Mouse (Mus musculus): Measurements from ENCODE around the gene Phf14. TPM values are rescaled to one million over a fixed set of nuclear protein-coding genes. Genes with fewer than 3 reads are reported as not detected.
"Not testable (repeated sequence)": the region's sequence is repeated elsewhere in the genome, so short reads cannot be mapped to it uniquely, and the experiment has no call there.

The Phf14 gene
- polyA plus RNA-seq, 1 experiment from 2014 or later: 89.3 TPM

DNA sequence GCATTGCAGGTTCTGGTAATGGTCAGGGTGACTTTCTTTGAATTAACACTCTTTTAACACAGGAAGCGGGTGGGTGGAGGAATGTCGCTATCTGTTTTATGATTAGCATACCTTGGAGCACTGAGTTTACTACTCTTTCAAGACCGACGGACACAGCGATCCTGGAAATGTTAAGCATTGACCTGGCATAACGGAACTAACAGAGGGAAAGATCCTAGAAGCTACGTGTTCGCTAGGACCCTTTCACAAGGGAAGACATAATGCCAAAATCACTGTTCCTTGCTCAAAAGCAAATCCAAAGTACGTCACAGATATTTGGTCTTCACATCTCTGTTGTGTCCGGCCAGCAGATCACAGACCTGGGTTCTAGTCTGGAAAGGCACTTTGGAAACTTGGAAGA, 199.7 kb downstream of the Phf14 start:
- no peak for ATAC-seq (replicated peaks)
- Histone ChIP-seq H3K36me3 (no peaks in the 10 kb centered on the region), H3K4me3 (no peak overlapping the region), H3K9me3 (no peaks in the 10 kb centered on the region), H3K4me1 (no peaks in the 10 kb centered on the region), H3K9ac (replicated peaks) (no peak overlapping the region), H3K27me3 (no peaks in the 10 kb centered on the region), H3K4me2 (replicated peaks) (no peak overlapping the region), H3K27ac (replicated peaks) (no peak overlapping the region)
- WGBS: 68% methylated on average over 10 of the region's 10 CpGs

DNA sequence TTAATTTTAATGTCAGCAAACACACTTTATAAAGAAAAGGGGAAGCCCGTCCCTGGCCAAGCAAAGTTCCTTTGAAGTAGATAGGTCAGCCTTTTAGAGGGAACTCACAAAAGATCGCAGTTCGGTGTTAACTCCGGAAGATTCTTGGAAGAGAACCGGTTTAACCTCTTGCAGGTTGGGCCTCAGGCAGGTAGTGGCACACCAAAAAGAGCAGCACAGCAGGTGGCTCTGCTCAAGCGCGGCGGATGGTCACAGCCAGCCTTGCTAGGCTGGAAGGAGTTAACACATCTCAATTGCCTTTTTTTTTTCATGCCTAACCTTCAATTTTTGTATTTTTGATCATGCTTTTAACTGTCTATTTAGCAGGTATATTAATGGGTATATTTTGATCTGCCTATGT, 200.2 kb downstream of the Phf14 start:
- no peak for ATAC-seq (replicated peaks)
- Histone ChIP-seq H3K27ac (replicated peaks) (no peak overlapping the region), H3K9ac (replicated peaks) (no peak overlapping the region), H3K9me3 (no peaks in the 10 kb centered on the region), H3K4me3 (no peak overlapping the region), H3K36me3 (no peaks in the 10 kb centered on the region), H3K27me3 (no peaks in the 10 kb centered on the region), H3K4me2 (replicated peaks) (no peak overlapping the region), H3K4me1 (no peaks in the 10 kb centered on the region)
- WGBS: 25% methylated on average over 8 of the region's 8 CpGs

DNA sequence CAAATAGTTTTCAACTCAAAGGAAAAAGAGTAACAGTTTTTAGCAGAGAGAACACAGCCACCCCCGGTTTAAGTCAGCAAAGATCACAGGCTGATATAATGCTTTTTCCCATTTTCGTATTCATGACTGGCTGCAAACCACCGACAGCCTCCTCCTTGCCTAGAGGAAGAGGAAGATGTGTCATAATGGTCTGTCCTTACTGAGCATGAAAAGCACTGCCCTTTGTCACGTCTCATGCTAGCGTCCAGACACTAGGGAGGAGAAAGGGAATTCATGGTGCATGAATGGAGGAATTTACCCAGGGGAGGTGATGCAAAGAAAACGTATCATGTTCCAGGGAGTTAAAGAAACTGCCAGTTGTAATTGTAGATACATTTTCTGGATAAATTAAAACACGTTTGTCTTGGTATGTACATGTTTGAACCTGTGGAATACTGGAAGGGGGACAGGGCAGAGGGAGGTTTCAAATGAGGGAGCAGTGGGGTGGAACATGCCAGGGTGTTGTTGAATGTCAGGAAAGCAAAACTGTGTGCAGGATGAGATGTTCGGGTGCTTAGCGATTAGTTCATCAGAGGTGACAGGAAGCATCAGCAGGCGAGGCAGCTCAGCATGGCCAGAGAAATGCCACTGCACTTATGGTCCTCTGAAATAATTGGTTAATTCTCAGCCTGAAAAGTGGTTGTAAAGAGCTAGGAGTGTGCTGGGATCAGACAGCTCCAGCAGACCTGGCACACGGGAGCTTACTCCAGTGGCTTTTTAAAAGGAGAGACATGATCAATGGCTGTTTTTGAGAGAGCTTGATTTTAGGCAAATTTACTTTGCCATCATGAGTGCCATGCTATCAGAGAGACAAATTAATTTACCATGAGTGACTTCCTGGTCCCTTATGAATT, 209.6 kb downstream of the Phf14 start:
- H3K27me3 ChIP-seq: no peaks in the 10 kb centered on the region

DNA sequence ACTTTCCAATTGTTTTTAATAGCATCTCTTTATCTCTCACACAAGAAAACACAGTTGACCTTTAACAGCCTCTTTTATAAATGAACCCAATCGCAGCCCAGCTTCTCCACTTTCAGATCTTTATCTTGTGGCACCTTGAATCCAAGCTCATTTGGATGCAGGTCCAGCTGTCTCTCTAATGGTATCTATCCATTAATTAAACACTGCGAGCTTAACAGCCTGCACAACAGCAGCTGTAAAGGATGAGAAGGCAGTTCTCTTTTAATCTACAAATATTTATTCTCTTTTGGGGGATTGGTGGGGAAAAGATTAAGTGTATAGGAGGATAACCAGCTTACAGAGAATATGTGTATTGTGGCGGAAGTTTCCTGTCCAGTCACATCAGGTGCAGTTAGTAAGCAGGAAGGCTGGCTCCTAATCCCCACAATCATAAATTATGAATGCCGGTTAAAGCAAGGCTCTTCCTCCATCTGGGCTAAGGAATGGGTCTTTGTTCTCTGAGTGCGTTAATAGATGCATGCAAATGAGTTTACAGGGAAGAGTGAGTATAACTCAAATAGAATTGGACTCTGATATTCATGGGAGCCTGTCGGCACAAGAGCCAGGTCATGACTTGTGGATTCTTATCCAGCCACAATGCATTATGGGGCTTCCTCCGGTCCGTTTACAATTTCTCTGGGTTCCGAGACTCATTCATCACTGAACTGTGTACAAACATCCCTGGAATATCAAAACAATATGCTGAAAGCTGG, 210.4 kb downstream of the Phf14 start:
- ATAC-seq (replicated peaks): peak; percentile 85
- Histone ChIP-seq H3K4me2 (replicated peaks) (peak overlapping the region; percentile 28), H3K27me3 (no peaks in the 10 kb centered on the region), H3K9me3 (no peaks in the 10 kb centered on the region), H3K27ac (replicated peaks) (peak overlapping the region; percentile 71), H3K4me1 (peaks cover 17% of the 10 kb centered on the region), H3K9ac (replicated peaks) (no peak overlapping the region), H3K4me3 (no peak overlapping the region), H3K36me3 (no peaks in the 10 kb centered on the region)
- WGBS: 14% methylated on average over 9 of the region's 9 CpGs

More for the DNA sequence above, 209.6 kb downstream of the Phf14 start:
- WGBS: 37% methylated on average over 11 of the region's 11 CpGs
- no peaks in the 10 kb centered on the region for H3K36me3 ChIP-seq
- H3K4me2 ChIP-seq (replicated peaks): no peak overlapping the region
- H3K4me3 ChIP-seq: no peak overlapping the region
- ATAC-seq (replicated peaks): peak; percentile 53
- H3K4me1 ChIP-seq: peaks cover 17% of the 10 kb centered on the region
- no peak overlapping the region for H3K9ac ChIP-seq (replicated peaks)
- no peaks in the 10 kb centered on the region for H3K9me3 ChIP-seq
- H3K27ac ChIP-seq (replicated peaks): peak overlapping the region; percentile 71

DNA sequence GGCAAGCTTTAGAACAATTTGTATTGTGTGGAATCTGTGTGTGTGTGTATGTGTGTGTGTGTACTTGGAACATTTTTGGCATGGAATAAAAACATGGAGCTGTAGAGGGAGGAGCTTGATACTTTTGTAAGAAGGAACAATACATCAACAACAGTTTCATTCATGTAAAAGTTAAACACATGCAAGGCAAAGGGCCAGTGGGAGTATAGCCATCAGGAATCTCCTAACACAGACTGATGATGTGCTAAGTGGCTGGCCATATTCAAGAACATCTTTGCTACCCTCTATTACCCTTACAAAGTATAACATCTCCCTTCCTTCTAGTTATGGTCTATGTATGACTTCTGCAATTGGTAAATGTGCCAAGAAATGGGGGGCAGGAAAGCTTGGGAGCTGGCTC, 215.2 kb downstream of the Phf14 start:
- no peak overlapping the region for H3K9ac ChIP-seq (replicated peaks)
- no peaks in the 10 kb centered on the region for H3K9me3 ChIP-seq
- no peak overlapping the region for H3K27ac ChIP-seq (replicated peaks)
- H3K4me2 ChIP-seq (replicated peaks): no peak overlapping the region
- H3K4me3 ChIP-seq: no peak overlapping the region
- no peaks in the 10 kb centered on the region for H3K27me3 ChIP-seq
- peaks cover 8% of the 10 kb centered on the region for H3K4me1 ChIP-seq
- H3K36me3 ChIP-seq: no peaks in the 10 kb centered on the region
- ATAC-seq (replicated peaks): no peak

DNA sequence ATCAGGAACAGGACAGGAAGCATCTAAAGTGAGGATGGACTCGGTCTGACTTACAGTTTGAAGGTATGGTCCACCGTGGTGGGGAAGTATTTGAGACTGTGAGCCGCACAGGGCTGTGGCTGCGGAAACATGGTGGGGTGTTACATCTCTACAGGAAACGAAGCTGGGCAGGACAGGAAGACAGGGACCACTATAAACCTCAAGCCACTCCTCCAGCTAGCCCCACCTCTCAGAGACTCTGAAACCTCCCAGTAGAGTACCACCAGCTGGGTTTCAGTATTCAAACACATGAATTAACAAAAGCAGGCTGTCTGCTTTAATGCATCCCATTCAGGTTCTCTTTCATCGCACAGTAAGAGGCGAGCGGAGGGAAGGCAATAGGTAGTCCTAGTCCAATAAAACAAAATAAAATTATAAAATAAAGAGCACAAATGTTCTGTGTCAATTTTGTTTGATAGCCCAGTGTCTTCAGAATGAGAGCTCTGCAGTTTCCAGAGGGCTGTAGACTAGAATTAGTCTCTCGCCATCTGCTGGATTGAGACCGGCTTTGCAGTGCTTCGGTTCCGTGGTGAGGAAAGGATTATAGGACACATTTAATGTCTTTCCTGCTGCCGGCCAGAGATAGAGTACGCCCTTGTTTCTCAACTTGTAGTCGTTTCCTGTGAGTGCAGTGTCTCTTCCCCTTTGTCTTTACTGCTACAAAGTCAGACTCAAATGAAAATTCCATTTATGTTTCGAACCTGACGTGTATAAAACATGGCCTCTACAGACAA, 217.6 kb downstream of the Phf14 start:
- 35% methylated on average over 17 of the region's 17 CpGs for WGBS

DNA sequence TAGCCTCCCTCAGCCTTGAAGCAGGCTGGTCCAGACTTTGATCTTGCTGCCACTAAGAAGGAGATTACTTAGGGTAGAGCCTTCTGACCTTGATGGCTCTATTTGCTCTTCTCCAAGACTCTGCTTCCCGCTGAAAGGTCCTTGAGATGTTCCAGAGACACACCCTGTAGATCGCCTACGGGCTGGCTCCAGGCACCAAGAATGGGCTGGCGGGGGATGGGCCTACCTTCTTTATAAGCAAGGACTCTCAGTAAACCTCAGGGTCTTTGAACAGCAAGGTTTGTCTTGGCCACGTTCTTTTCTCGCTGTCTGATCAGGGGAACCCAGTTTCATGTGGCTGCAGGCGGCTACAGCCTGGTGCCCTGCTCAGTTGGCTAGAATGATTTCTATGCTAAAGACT, 219.0 kb downstream of the Phf14 start:
- ATAC-seq (replicated peaks); H3K27ac ChIP-seq (replicated peaks); H3K9me3 ChIP-seq; H3K9ac ChIP-seq (replicated peaks); H3K27me3 ChIP-seq; H3K36me3 ChIP-seq; H3K4me2 ChIP-seq (replicated peaks); H3K4me1 ChIP-seq; H3K4me3 ChIP-seq: not testable (repeated sequence)
- 92% methylated on average over 7 of the region's 7 CpGs for WGBS

More for the DNA sequence above, 217.6 kb downstream of the Phf14 start:
- Histone ChIP-seq H3K4me1 (no peaks in the 10 kb centered on the region), H3K36me3 (no peaks in the 10 kb centered on the region), H3K9ac (replicated peaks) (no peak overlapping the region), H3K4me2 (replicated peaks) (no peak overlapping the region), H3K27me3 (no peaks in the 10 kb centered on the region), H3K9me3 (no peaks in the 10 kb centered on the region), H3K4me3 (no peak overlapping the region), H3K27ac (replicated peaks) (no peak overlapping the region)
- peak; percentile 89 for ATAC-seq (replicated peaks)

DNA sequence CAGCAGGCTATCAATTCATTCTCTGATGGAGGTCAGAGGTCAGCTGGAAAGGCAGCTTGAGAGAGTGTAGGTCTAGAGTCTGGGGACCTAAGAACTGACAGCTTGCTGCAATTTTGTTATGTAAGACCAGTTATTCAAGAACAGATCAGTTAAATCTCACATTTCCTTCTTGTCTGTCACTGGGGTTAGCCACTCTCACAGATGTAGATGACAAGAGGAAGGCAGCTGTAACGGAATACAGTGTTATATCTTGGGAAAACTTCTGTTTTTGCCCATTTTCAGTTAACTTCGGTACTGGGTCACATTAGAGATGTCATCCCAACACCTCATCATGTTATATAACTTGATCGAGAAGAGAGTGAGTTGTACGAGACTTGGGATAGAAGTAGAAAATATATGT, 219.7 kb downstream of the Phf14 start:
- 88% methylated on average over 4 of the region's 4 CpGs for WGBS

More for the DNA sequence above, 219.7 kb downstream of the Phf14 start:
- Histone ChIP-seq H3K4me2 (replicated peaks) (no peak overlapping the region), H3K36me3 (no peaks in the 10 kb centered on the region), H3K27me3 (no peaks in the 10 kb centered on the region), H3K9ac (replicated peaks) (no peak overlapping the region), H3K4me1 (no peaks in the 10 kb centered on the region), H3K4me3 (no peak overlapping the region), H3K9me3 (no peaks in the 10 kb centered on the region), H3K27ac (replicated peaks) (no peak overlapping the region)
- no peak for ATAC-seq (replicated peaks)

Other genes starting within 250 kb of the Phf14 start
- gene Ndufa4, start 312 bp upstream of the Phf14 start, polyA plus RNA-seq (2015; fragmentation: Nextera tagmentation; extraction: Ambion mirVana): 804 and 834 TPM in 2 replicates